Mouse (Mus musculus): ENCODE measurements at regions not wholly inside any gene's neighbourhood (a gene's known extent, or its start where the extent isn't known, plus 50 kb on each side); places are given as distances from the start of the nearest gene placed in this dataset.

DNA sequence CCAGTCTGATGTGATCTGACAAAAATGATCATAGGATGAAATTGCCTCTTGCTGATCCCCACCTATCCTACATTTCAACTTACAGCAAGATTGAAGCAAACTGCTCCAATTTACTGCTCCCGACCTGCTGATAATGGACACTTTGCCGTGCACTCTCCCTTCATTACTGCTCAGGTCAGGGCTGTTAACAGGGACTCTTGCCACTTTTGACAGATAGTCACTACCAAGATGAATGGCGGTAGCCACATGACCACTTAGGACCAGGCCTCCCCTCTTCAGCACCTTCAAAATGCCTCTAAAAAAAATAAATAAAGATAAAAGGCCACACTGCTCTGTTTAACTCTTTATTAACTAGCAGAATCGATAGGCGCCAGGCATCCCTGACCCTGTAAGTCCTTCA lies 199.2 kb upstream of the Sp4 start:
- Histone ChIP-seq H3K9me3 (ENCODE audit: control insufficient read depth, low read length) (no peaks in the 10 kb centered on the region), H3K27ac (replicated peaks; ENCODE audit: low read depth, low read length) (no peak overlapping the region), H3K27me3 (ENCODE audit: control insufficient read depth, insufficient read depth, low read length) (no peaks in the 10 kb centered on the region), H3K4me2 (ENCODE audit: low read depth, severe bottlenecking) (no peak overlapping the region), H3K9ac (ENCODE audit: low read length) (no peak overlapping the region), H3K4me1 (ENCODE audit: control insufficient read depth, insufficient read depth, low read length) (no peaks in the 10 kb centered on the region; the same call in 1 of the 2 replicates), H3K4me3 (ENCODE audit: low read depth, low read length) (no peak overlapping the region), H3K36me3 (ENCODE audit: control insufficient read depth, insufficient read depth, low read length) (no peaks in the 10 kb centered on the region)
- DNase-seq (ENCODE audit: low spot score) = no peak
- ATAC-seq (ENCODE audit: insufficient number of reproducible peaks, low FRiP score, low TSS enrichment, low read depth) = no peak
- 7% methylated on average over 5 of the region's 5 CpGs for WGBS

DNA sequence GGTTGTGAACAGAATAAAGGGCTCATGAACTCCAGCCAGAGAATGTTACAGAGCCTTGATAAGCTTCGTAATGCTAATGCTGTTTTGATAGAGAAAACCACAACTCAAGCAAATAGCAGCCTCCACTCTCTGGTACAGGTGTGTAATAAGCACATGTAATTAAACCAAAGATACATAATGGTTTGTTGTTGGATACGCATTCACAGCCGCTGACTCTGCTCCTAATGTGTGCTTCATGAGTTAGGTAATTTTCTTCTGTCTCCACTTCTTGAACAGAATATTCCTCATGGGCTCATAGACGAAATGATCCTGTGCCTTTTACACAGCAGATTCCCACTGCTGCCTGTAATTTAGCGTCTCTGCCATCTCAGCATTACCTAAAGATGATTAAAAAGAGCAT lies 186.8 kb upstream of the Sp4 start:
- Histone ChIP-seq H3K27me3 (ENCODE audit: control insufficient read depth, insufficient read depth, low read length) (no peaks in the 10 kb centered on the region), H3K9ac (ENCODE audit: low read length) (no peak overlapping the region), H3K9me3 (ENCODE audit: control insufficient read depth, low read length) (no peaks in the 10 kb centered on the region), H3K36me3 (ENCODE audit: control insufficient read depth, insufficient read depth, low read length) (no peaks in the 10 kb centered on the region), H3K27ac (replicated peaks; ENCODE audit: low read depth, low read length) (no peak overlapping the region), H3K4me3 (ENCODE audit: low read depth, low read length) (no peak overlapping the region), H3K4me1 (ENCODE audit: control insufficient read depth, insufficient read depth, low read length) (no peaks in the 10 kb centered on the region), H3K4me2 (ENCODE audit: low read depth, severe bottlenecking) (no peak overlapping the region)
- DNase-seq (ENCODE audit: low spot score) (no peak), ATAC-seq (ENCODE audit: insufficient number of reproducible peaks, low FRiP score, low TSS enrichment, low read depth) (no peak)
- WGBS = 83% methylated on average over 5 of the region's 5 CpGs

DNA sequence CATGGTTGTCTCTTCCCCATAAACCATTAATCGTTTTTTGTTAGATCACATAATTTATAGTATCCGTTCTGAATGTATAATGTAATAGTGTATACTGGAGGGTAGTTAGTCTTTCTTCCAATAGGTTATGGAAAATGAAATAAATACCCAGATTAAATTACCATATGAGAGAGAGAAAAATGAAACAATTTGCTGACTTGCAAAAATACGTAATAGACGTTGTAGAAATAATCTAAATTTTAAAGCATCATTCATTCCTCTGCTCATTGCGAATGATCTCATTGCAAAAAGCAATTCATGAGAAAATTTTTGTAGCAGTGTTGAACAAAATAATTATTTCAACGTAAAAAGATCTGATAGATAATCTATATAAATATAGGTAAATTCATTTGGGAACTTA lies 185.2 kb upstream of the Sp4 start:
- Histone ChIP-seq H3K4me2 (ENCODE audit: low read depth, severe bottlenecking) (no peak overlapping the region), H3K9ac (ENCODE audit: low read length) (no peak overlapping the region), H3K4me3 (ENCODE audit: low read depth, low read length) (no peak overlapping the region), H3K36me3 (ENCODE audit: control insufficient read depth, insufficient read depth, low read length) (no peaks in the 10 kb centered on the region), H3K4me1 (ENCODE audit: control insufficient read depth, insufficient read depth, low read length) (no peaks in the 10 kb centered on the region), H3K27ac (replicated peaks; ENCODE audit: low read depth, low read length) (no peak overlapping the region), H3K9me3 (ENCODE audit: control insufficient read depth, low read length) (no peaks in the 10 kb centered on the region), H3K27me3 (ENCODE audit: control insufficient read depth, insufficient read depth, low read length) (no peaks in the 10 kb centered on the region)
- WGBS = 90% methylated on average over 6 of the region's 6 CpGs
- DNase-seq (ENCODE audit: low spot score) = no peak
- no peak for ATAC-seq (ENCODE audit: insufficient number of reproducible peaks, low FRiP score, low TSS enrichment, low read depth)

DNA sequence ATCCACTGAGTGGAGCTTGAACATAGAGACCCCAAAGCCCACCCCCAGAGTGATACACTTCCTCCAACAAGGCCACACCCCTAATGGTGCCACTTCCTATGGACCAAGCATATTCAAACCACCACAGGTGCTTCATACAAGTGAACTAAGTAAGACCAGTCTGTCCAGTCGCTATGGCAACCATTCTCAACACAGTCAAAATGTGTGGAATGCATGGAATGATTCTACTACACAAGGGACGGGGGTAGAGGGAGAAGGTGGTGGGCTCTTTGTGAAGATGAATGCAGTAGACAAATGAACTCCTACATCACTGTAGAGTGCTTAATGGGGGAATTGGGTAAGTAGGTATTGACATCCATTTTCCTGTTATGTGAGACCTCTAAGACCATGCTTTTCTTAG lies 180.1 kb upstream of the Sp4 start:
- Histone ChIP-seq H3K4me3 (ENCODE audit: low read depth, low read length) (no peak overlapping the region), H3K4me2 (ENCODE audit: low read depth, severe bottlenecking) (no peak overlapping the region), H3K27me3 (ENCODE audit: control insufficient read depth, insufficient read depth, low read length) (no peaks in the 10 kb centered on the region), H3K4me1 (ENCODE audit: control insufficient read depth, insufficient read depth, low read length) (no peaks in the 10 kb centered on the region), H3K27ac (replicated peaks; ENCODE audit: low read depth, low read length) (no peak overlapping the region), H3K36me3 (ENCODE audit: control insufficient read depth, insufficient read depth, low read length) (no peaks in the 10 kb centered on the region), H3K9ac (ENCODE audit: low read length) (no peak overlapping the region), H3K9me3 (ENCODE audit: control insufficient read depth, low read length) (no peaks in the 10 kb centered on the region)
- ATAC-seq (ENCODE audit: insufficient number of reproducible peaks, low FRiP score, low TSS enrichment, low read depth) (no peak), DNase-seq (ENCODE audit: low spot score) (no peak)
- 68% methylated on average over 2 of the region's 2 CpGs for WGBS

DNA sequence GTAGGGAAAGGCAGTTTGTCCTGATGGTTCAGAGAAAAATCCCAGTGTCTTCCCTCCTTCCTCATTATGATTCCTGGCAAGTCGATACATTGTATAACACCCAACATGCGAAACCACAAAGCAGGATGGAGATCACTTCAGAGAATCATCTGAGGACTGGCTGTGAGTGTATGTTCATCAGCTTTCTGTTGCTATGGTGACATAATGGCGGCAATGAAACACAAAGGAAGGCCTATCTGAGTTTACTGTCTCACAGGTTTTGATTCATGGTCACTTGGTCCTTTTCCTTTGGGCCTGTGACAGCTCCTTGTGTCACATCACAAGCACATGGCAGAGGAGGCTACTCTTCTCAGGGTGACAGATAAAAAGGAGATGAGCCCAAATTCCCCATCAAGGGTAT lies 173.5 kb upstream of the Sp4 start:
- Histone ChIP-seq H3K27me3 (ENCODE audit: control insufficient read depth, insufficient read depth, low read length) (no peaks in the 10 kb centered on the region), H3K27ac (replicated peaks; ENCODE audit: low read depth, low read length) (no peak overlapping the region), H3K4me3 (ENCODE audit: low read depth, low read length) (no peak overlapping the region), H3K4me2 (ENCODE audit: low read depth, severe bottlenecking) (no peak overlapping the region), H3K9me3 (ENCODE audit: control insufficient read depth, low read length) (no peaks in the 10 kb centered on the region), H3K4me1 (ENCODE audit: control insufficient read depth, insufficient read depth, low read length) (no peaks in the 10 kb centered on the region), H3K36me3 (ENCODE audit: control insufficient read depth, insufficient read depth, low read length) (no peaks in the 10 kb centered on the region), H3K9ac (ENCODE audit: low read length) (no peak overlapping the region)
- no peak for DNase-seq (ENCODE audit: low spot score)
- no peak for ATAC-seq (ENCODE audit: insufficient number of reproducible peaks, low FRiP score, low TSS enrichment, low read depth)
- 86% methylated on average over 3 of the region's 3 CpGs for WGBS

DNA sequence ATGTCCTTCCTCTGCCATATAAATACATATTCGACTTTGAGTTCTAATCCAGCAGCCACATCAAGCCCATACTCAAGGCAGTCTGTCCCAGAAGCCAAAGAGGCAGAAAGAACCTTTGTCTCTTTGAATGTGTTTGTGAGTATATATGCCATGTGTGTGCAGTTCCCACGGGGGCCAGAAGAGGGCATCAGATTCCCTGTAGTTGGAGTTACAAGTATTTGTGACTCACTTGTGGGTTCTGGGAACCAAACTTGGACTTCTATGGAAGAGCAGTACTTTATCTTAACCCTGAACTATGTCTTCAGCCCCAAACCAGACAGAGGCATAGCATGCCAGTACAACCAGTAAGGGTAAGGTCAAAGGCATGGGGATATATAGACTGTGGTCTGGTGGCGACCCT lies 165.6 kb upstream of the Sp4 start:
- no peaks in the 10 kb centered on the region for H3K4me1 ChIP-seq (ENCODE audit: control insufficient read depth, insufficient read depth, low read length)
- ATAC-seq (ENCODE audit: insufficient number of reproducible peaks, low FRiP score, low TSS enrichment, low read depth) (no peak), DNase-seq (ENCODE audit: low spot score) (no peak)
- H3K4me2 ChIP-seq (ENCODE audit: low read depth, severe bottlenecking) = no peak overlapping the region
- 87% methylated on average over 3 of the region's 3 CpGs for WGBS
- no peak overlapping the region for H3K9ac ChIP-seq (ENCODE audit: low read length)
- no peak overlapping the region for H3K4me3 ChIP-seq (ENCODE audit: low read depth, low read length)
- no peak overlapping the region for H3K27ac ChIP-seq (replicated peaks; ENCODE audit: low read depth, low read length)
- no peaks in the 10 kb centered on the region for H3K27me3 ChIP-seq (ENCODE audit: control insufficient read depth, insufficient read depth, low read length)
- no peaks in the 10 kb centered on the region for H3K36me3 ChIP-seq (ENCODE audit: control insufficient read depth, insufficient read depth, low read length)
- no peaks in the 10 kb centered on the region for H3K9me3 ChIP-seq (ENCODE audit: control insufficient read depth, low read length)

DNA sequence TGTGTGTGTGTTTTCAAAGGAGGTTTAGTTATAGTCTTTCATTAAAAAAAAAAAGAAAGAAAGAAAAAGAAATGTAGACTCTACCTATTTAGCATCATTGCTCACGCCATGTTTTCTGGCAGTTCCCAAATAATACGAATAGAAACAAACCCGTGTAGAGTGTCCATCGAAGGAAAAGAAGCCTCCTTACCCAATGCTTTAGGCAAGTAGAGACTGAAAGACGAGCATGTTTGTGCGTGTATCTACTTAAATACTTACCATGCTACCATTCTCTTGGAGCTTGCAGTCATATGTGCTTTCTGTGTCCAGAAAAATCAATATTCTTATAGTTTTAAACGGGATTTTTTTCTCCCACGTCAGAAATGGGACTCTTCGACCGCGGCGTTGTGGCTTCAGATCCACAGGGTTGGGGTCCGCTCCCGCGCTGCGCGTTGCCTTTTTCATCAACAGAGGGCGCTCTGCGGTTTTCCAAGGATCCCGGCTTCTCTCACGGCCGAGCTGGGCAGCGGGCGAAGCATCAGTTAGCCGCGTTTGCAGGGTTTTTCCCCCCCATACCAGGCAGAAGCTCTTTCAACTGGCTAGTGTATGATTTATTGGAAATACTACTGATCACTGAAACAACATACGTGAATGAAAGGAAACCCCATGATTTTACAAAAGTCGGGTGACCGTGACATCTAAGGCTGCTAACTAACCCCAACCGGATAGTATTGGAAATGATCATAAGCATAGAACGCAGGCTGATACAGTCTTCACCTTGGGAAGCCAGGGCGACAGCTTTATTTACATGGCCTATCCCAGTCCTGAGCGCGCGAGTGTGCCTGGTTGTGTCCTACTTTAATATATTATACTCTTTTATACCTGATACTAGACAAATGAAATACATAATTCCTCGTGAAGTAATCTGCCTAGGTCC lies 156.5 kb upstream of the Sp4 start:
- ATAC-seq (ENCODE audit: insufficient number of reproducible peaks, low FRiP score, low TSS enrichment, low read depth) = 0 out of 2 replicates have a peak, but pooled peaks have one; percentile 68
- peak; percentile 94 for DNase-seq (ENCODE audit: low spot score)
- no peak overlapping the region for H3K27ac ChIP-seq (replicated peaks; ENCODE audit: low read depth, low read length)
- no peaks in the 10 kb centered on the region for H3K36me3 ChIP-seq (ENCODE audit: control insufficient read depth, insufficient read depth, low read length)
- no peaks in the 10 kb centered on the region for H3K4me1 ChIP-seq (ENCODE audit: control insufficient read depth, insufficient read depth, low read length)
- WGBS = 10% methylated on average over 36 of the region's 36 CpGs
- H3K4me2 ChIP-seq (ENCODE audit: low read depth, severe bottlenecking) = no peak overlapping the region
- no peak overlapping the region for H3K9ac ChIP-seq (ENCODE audit: low read length)
- peaks cover 3% of the 10 kb centered on the region; the same call in 1 of the 2 replicates for H3K27me3 ChIP-seq (ENCODE audit: control insufficient read depth, insufficient read depth, low read length)
- H3K9me3 ChIP-seq (ENCODE audit: control insufficient read depth, low read length) = no peaks in the 10 kb centered on the region
- H3K4me3 ChIP-seq (ENCODE audit: low read depth, low read length) = no peak overlapping the region

DNA sequence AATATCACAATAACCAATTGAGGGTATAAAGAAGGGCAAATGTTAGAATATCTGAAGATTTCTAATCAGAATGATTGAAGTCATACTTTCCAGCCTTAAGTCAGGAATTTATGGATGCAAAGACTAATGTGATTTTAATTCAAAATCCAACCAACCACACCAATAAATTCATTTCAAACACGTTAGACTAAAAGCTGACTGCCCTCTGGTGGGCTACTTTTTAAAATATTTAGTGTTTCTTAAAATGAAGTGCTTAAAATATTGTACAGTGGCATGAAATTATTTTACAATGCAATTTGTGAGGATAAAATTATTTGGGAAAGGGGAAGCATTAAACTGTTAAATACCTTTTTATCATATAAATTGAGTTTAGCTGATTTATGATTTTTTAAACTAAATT lies 154.4 kb upstream of the Sp4 start:
- Histone ChIP-seq H3K27me3 (ENCODE audit: control insufficient read depth, insufficient read depth, low read length) (peaks cover 3% of the 10 kb centered on the region; the same call in 1 of the 2 replicates), H3K9ac (ENCODE audit: low read length) (no peak overlapping the region), H3K36me3 (ENCODE audit: control insufficient read depth, insufficient read depth, low read length) (no peaks in the 10 kb centered on the region), H3K4me3 (ENCODE audit: low read depth, low read length) (no peak overlapping the region), H3K4me1 (ENCODE audit: control insufficient read depth, insufficient read depth, low read length) (no peaks in the 10 kb centered on the region), H3K27ac (replicated peaks; ENCODE audit: low read depth, low read length) (no peak overlapping the region), H3K4me2 (ENCODE audit: low read depth, severe bottlenecking) (no peak overlapping the region), H3K9me3 (ENCODE audit: control insufficient read depth, low read length) (no peaks in the 10 kb centered on the region)
- no peak for DNase-seq (ENCODE audit: low spot score)
- 39% methylated on average over 1 of the region's 1 CpGs for WGBS
- no peak for ATAC-seq (ENCODE audit: insufficient number of reproducible peaks, low FRiP score, low TSS enrichment, low read depth)

DNA sequence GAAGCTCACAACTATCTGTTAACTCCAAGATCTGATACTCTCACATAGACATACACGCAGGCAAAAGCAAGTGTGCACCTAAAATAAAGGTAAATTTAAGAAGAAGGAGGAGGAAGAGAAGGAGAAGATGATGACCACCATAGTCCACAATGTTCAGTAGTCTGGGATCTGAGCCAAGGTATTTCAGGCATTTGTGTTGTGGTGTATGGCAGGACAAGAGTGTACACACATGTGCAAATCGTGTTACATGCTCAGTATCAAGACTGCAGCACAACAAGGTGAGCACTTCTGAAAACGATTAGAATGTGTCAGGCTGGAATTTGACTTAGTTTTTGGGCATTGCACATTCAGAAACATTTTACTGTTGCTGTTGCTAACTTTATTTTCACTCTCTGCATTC lies 138.4 kb upstream of the Sp4 start:
- Histone ChIP-seq H3K4me3 (ENCODE audit: low read depth, low read length) (no peak overlapping the region), H3K27me3 (ENCODE audit: control insufficient read depth, insufficient read depth, low read length) (no peaks in the 10 kb centered on the region), H3K9me3 (ENCODE audit: control insufficient read depth, low read length) (no peaks in the 10 kb centered on the region), H3K27ac (replicated peaks; ENCODE audit: low read depth, low read length) (no peak overlapping the region), H3K4me2 (ENCODE audit: low read depth, severe bottlenecking) (no peak overlapping the region), H3K9ac (ENCODE audit: low read length) (no peak overlapping the region), H3K4me1 (ENCODE audit: control insufficient read depth, insufficient read depth, low read length) (no peaks in the 10 kb centered on the region), H3K36me3 (ENCODE audit: control insufficient read depth, insufficient read depth, low read length) (no peaks in the 10 kb centered on the region)
- DNase-seq (ENCODE audit: low spot score) (no peak), ATAC-seq (ENCODE audit: insufficient number of reproducible peaks, low FRiP score, low TSS enrichment, low read depth) (no peak)
- WGBS = 80% methylated on average over 3 of the region's 3 CpGs
